Mouse (Mus musculus) heart, adult 18-20 months (tissue): ENCODE results near the gene Ubtd2. TPM values are rescaled to one million over a fixed set of nuclear protein-coding genes. Genes with fewer than 3 reads are reported as not detected.
A peak's percentile ranks its signal among the peaks of the same experiment; 100 is the strongest.
"Not testable (repeated sequence)": the region's sequence is repeated elsewhere in the genome, so short reads cannot be mapped to it uniquely, and the experiment has no call there.

ENCODE experiments used
- DNase-seq, 2 experiments: peaks; one replicate each; pipeline ENCODE4 v3.0.0; 2021 to 2022; ENCODE audit warnings: mixed read lengths in 1 of 2
- total RNA-seq, 2 experiments: library from RNA; stranded (reverse); gene quantifications; 2 replicates each; pipeline ENCODE4 v1.2.3; 2021

The Ubtd2 gene
- total RNA-seq, 2 experiments from 2014 or later: 3.4 to 4.2 TPM

GRCm38 (mm10) chr11:32464282-32464681, 9.1 kb downstream of the Ubtd2 start:
- DNase-seq: no peak

DNA sequence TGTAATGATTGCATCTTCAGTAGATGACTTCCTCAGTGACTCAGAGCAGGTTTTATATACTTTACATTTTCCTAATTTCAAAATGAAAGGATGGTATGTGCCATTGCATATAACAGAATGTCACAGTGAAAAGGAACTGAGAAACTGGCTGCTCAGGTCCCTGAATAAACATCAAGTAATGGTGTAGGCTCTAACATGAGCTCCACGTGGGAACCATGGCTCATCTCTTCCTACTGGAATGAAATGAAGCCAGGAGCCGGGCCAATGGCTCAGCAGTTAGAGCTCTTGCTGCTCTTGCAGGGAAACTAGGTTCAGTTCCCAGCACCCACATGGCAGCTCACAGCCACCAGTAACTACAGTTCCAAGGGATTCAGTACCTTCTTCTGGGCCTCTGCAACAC, 16.8 kb downstream of the Ubtd2 start:
- DNase-seq: no peak

DNA sequence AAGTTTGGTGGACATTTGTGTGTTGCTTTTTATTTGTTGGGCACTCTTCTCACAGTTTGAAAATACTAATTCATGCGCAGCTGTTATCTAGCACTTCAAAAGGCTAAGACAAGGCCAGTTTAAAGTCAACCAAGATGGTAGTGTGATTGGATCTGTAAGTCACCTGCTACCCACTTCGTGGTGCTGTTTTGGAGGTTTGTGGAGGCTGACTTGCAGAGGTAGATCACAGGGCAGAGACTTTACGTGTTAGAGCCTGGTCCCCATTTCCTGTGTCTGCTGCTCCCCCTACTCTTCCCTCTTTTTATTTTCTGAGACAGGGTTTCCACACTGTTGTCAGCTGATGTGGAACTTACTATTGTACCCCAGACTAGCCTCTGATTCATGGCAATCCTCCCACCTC, 19.6 kb downstream of the Ubtd2 start:
- DNase-seq: no peak

- DNase-seq: no peak
Observed at GRCm38 (mm10) chr11:32475487-32476236, 20.5 kb downstream of the Ubtd2 start.

GRCm38 (mm10) chr11:32481525-32481924, 26.4 kb downstream of the Ubtd2 start:
- no peak for DNase-seq

- no peak for DNase-seq
Observed at GRCm38 (mm10) chr11:32485290-32485689, 30.1 kb downstream of the Ubtd2 start.

DNA sequence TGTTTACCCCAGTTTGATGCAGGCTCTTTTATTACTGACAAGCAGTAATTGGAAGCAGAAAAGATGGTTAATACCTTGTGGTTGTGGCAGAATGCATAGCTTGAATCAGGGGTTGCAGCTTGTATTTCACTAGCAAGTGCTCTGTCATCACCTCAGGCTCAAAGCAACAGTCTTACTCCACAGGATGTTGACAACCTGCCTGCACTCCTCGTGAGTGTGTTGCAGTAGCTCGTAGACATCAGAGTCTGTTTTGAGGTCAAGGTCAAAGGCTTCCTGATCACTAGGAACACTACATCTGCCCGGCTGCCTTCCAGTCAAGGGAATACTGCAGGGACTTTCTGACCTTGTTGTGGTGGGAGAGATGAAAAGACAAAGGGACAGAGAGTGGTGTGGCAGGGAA, 31.5 kb downstream of the Ubtd2 start:
- no peak for DNase-seq

DNA sequence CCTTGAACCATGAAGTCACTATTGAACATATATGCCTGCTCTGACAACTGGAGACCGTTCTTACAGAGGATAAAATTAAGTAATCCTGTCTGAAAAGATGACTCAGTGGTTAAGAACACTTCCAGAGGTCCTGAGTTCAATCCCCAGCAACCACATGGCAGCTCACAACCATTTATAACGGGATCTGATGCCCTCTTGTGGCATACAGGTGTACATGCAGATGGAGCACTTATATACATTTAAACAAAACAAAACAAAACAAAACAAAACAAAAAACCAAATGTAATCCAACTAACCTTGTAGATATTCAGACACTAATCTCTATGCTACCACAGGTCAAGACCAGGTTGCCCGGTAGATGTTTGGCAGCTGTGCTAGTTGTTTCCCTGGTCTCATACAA, 32.3 kb downstream of the Ubtd2 start:
- no peak for DNase-seq

GRCm38 (mm10) chr11:32488344-32488743, 33.2 kb downstream of the Ubtd2 start:
- DNase-seq: peak in 1 of 2 experiments; percentile 42

DNA sequence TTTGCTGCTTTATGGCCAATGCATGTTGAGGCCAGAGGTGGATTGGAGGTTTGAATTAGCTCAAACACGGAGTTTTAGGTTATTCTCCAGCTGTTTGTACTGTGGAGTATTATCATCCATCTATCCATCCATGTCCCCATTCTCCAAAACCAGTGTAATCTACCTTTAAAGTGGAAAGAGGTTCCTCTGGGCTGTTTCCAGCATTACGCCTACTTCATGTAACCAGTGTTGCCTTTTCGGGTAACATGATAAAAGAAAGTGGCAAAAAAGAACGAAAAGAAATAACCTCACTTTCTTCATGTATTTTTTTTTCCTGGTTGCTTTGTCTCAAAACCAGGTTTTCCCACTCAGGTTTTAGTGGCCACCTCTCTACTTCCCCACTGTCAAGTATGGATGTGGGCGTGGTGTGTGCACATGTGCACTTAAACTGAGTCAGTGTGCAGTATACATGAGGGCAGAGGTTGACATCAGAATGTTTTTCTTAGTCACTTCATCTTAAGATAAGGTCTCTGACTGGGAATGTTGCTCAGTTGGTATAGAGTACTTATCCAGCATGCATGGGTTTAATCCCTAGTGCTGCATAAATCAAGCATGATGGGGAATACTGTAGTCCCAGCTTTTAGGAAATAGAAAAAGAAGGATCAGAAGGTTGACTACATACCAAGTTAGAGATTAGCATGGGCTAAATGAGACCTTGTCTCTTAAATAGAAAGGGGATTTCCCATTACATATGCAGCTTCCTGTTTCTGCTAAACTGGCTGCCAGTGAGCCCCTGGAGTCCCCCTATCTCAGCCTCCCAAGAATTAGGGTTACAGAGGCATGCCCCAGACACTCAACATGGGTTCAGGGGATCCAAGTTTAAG, 33.9 kb downstream of the Ubtd2 start:
- no peak for DNase-seq

- DNase-seq: no peak
Observed at GRCm38 (mm10) chr11:32491079-32491478, 35.9 kb downstream of the Ubtd2 start.

DNA sequence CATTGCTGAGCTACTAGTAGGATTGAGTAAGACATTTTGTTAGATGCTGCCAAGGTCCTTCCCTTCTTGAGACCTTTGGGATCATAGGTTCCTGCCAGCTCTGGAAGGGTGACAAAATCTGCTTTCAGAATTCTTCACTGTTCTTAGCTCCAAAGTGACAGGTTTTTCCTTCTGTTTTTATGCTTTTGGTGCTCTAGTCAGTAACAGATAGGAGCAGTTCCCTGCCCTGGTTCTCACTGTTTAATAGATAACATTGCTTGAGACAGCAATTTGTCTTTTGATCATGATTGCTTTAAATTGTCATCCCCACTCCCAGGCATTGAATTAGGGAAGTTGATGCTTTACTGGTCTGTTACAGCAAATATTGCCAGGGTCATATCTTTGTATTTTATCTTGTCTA, 38.1 kb downstream of the Ubtd2 start:
- DNase-seq: peak; percentile 46 to 54

DNA sequence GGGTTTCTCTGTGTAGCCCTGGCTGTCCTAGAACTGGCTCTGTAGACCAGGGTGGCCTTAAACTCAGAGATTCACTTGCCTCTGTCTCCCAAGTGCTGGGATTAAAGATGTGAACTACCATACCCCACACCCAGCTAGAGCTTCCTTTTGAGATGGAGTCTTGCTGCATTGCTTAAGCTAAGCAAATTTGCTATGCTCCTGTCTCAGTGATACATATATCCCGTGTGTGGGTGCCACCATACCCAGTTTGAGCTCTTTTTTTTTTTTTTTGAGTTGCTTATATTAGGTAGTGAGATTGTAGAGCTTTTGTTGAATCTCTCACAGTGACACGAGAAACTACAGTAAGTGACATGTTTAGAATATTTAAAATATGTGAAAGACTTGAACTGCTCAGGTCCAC, 40.1 kb downstream of the Ubtd2 start:
- DNase-seq: no peak

GRCm38 (mm10) chr11:32498757-32499535, 43.8 kb downstream of the Ubtd2 start:
- DNase-seq: peak; percentile 33 to 63

DNA sequence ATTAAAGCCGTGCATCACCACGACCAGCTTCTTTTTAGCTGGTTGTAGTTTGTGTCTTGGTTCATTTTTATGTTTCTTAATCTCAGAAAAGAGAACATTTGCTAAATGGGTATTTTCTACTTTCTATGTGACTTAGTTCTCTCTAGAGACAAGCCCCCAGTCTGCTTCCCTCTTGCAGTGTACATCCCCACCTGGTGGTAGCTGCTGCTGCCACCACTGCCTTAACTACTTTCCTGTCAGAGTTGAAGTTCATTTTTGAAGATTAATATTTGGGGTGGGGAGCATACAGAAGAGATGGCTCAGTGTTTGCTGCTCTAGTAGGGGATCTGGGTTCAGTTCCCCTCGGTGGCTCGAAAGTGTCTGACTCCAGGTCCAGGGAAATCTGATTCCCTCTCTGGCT, 44.8 kb downstream of the Ubtd2 start:
- DNase-seq: no peak

- no peak for DNase-seq
Observed at GRCm38 (mm10) chr11:32503711-32504110, 48.5 kb downstream of the Ubtd2 start.

- DNase-seq: no peak
Observed at GRCm38 (mm10) chr11:32505091-32505739, 50.0 kb downstream of the Ubtd2 start.

GRCm38 (mm10) chr11:32510930-32511329, 55.8 kb downstream of the Ubtd2 start:
- no peak for DNase-seq

DNA sequence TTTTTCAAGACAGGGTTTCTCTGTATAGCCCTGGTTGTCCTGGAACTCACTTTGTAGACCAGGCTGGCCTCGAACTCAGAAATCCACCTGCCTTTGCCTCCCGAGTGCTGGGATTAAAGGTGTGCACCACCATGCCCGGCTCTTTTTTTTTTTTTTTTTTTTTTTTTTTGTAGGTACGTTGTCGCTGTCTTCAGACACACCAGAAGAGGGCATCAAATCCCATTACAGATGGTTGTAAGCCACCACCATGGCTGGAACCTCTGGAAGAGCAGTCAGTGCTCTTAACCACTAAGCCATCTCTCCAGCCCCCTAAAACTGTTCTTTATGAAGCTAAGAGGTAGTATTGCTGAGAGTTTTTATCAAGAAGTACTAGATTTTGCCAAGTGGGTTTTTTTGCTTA, 59.7 kb downstream of the Ubtd2 start:
- not testable (repeated sequence) for DNase-seq

DNA sequence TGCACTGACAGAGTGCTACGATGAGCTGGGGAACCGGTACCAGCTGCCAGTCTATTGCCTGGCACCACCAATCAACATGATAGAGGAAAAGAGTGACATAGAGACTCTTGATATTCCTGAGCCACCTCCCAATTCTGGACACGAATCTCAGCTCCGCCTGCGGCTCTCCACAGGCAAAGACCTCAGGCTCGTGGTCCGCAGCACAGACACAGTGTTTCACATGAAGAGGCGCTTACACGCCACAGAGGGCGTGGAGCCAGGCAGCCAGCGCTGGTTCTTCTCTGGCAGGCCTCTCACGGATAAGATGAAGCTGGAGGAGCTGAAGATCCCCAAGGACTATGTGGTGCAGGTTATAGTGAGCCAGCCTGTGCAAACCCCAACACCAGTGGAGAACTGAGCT, 60.9 kb downstream of the Ubtd2 start:
- no peak for DNase-seq

DNA sequence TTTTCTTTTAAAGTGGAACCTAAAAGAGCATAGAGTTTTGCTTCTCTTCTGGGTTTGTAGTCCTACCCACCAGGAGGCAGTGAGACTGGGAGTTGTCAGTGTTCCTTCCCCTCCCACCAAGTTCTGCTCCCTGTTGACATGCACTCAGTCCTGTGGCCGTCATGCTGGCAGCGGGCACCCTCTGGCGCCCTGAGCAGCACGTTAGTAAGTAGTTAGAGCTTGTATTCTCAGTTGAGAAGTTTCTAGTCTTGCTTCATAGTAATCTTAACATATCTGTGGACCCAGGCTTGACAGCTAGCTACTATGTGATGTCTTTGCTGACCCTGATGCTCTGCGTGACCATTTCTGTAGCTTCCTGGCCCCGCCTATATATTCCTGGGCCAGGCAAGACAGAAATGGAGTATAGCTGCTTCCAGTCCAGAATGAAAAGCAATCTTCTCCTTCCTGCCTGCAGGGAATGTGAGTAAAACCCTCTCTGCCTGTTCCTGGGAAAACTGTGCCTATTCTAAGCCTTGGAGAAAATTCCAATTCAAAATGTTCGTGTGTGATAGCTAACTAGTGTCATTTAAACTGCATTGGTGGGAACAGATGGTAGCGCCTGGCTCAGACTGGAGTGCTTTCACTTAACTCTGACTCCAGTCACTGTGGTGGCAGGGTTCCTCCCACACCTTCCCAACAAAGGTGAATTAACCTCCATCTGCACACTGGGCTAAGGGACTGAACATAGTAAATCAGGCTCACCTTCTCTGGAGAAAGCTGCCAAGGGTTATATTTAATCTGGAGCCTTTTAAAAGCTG, 61.9 kb downstream of the Ubtd2 start:
- no peak for DNase-seq
